Mouse (Mus musculus) cerebellum, adult 11 months (tissue): ENCODE measurements at regions not wholly inside any gene's neighbourhood (a gene's known extent, or its start where the extent isn't known, plus 50 kb on each side); places are given as distances from the start of the nearest gene placed in this dataset.

ENCODE experiments used
- DNase-seq: peaks from one replicate; pipeline ENCODE4 v3.0.0; 2022

GRCm38 (mm10) chr19:25729103-25729502 lies 56.9 kb downstream of the Dmrt2 start:
- DNase-seq = no peak

DNA sequence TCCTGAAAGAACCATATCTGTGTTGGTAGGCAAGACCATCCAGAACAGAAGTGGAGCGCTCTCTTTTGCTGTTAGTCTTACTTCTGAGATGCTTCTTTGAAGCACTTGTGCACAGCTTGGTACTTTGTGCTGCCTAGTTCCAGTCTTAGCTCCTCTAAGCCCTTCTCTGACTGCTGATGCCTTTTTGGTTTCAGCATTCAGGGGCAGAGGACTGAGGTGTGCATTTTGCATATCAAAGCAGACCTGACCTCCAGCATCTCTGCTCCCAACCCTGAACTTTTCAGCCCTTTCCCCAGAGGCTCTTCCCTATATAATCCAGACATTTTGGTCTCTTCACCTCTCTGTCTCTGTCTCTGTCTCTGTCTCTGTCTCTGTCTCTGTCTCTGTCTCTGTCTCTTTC lies 57.4 kb downstream of the Dmrt2 start:
- no peak for DNase-seq

- no peak for DNase-seq
Measured at GRCm38 (mm10) chr19:25778455-25778854, 106.2 kb downstream of the Dmrt2 start.

DNA sequence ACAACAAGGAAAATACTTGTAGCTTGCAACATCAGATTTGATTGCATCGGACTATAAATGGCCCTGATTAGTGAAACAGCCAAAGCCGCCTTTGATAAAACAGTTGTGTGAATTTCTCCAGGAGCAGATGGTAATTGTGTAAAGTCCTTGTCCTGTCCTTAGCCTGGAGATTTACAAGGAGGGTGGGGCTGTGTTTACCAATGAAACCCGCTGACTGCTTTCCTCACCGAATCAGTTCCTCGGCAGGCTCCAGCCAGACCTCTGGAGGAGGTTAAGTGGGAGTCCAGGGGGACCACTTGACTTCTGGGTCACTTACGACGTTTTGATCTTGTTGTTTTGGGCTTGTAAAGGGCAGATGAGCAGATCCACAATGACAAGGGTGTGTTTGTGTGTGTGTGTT lies 107.1 kb downstream of the Dmrt2 start:
- no peak for DNase-seq

- DNase-seq = no peak
Measured at GRCm38 (mm10) chr19:25781314-25781713, 109.1 kb downstream of the Dmrt2 start.

DNA sequence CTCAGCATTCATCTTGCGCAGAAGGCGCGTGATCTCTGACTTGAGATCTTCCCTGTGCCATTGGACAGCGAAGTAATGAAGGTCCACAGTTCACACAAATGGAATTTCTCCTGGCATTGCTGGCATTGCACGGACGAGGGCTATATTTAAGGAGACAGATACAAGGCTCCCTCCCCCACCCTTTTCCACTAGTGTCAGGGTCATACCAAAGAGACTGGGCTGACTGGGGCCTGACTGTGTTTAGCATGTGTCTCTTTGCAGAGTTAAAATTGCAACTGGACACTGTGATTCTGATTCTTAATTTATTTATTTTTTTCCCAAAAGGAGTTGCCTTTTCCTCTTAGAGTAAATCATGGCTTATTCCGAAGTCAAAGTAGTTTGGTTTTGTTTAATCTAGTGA lies 130.5 kb downstream of the Dmrt2 start:
- no peak for DNase-seq

- DNase-seq = no peak
Measured at GRCm38 (mm10) chr19:25805351-25805750, 133.1 kb downstream of the Dmrt2 start.

- no peak for DNase-seq
Measured at GRCm38 (mm10) chr19:25813651-25814050, 141.4 kb downstream of the Dmrt2 start.

GRCm38 (mm10) chr19:25845158-25845557 lies 172.9 kb downstream of the Dmrt2 start:
- DNase-seq = no peak

DNA sequence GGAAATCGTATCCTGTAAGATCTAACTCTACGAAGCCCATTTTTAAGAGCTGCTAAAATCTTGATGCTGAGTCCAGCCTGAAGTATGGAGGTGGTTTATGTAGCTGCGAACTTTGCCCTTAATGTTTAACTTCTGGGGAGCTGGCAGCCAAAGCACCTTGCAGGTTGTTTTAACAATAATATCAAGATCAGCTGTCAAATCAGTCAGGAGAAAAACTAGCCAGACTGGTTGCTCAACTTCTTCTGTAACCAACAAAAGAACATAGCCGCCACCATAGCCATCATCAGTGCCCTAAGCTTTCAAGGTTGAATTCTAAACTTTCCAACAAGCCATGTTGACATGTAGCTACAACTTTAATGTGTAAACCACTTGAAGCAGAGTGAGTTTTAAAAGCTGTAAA lies 184.1 kb downstream of the Dmrt2 start:
- no peak for DNase-seq

- no peak for DNase-seq
Measured at GRCm38 (mm10) chr19:25863312-25863711, 191.1 kb downstream of the Dmrt2 start.

- no peak for DNase-seq
Measured at GRCm38 (mm10) chr19:25906721-25907120, 234.5 kb downstream of the Dmrt2 start.

- no peak for DNase-seq
Measured at GRCm38 (mm10) chr19:25922052-25922451, 249.8 kb downstream of the Dmrt2 start.

- DNase-seq = no peak
Measured at GRCm38 (mm10) chr19:25922806-25923205, 250.6 kb downstream of the Dmrt2 start.

- no peak for DNase-seq
Measured at GRCm38 (mm10) chr19:25923727-25924384, 251.6 kb downstream of the Dmrt2 start.

- no peak for DNase-seq
Measured at GRCm38 (mm10) chr19:25924385-25924769, 252.2 kb downstream of the Dmrt2 start.

DNA sequence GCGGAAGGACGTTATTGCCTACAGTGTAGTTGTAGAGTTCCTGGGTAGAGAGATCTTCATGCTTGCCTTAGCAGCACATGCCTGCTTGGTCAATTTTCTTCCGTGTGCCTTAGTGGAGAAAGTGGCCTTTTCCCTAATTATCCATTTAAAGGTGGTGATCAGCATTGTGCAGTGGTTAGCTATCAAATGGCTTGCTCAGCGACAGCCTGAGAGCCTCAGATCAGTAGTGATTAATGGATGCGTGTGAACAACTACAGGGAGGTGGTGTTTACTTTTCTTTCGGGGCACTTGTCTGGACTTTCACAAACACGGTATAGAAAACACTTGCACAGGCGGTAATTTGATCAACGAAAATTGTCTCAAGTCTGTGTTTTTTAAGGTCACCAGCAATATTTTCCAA lies 255.0 kb downstream of the Dmrt2 start:
- no peak for DNase-seq

DNA sequence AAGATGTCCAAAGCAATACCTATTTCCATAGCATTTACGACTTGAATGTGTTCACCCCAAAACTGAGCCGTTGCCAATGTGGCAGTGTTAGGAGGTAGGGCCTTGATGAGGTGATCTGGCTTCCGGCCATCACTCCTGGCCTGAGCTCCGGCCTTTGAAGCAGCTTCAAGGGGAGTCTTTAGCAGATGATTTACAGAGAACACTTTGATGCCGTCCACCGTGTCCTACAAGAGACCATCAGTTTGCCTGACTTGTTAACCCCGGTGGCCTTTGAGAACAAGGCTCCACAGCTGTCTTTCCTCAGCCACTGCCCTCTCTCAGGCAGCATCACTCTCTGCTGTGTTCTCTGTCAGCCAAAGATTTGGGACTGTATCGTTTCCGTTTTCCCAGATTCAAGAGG lies 265.1 kb downstream of the Dmrt2 start:
- no peak for DNase-seq

- no peak for DNase-seq
Measured at GRCm38 (mm10) chr19:25971210-25971609, 299.0 kb downstream of the Dmrt2 start.

GRCm38 (mm10) chr19:25975202-25975601 lies 303.0 kb downstream of the Dmrt2 start:
- peak; percentile 3 for DNase-seq

DNA sequence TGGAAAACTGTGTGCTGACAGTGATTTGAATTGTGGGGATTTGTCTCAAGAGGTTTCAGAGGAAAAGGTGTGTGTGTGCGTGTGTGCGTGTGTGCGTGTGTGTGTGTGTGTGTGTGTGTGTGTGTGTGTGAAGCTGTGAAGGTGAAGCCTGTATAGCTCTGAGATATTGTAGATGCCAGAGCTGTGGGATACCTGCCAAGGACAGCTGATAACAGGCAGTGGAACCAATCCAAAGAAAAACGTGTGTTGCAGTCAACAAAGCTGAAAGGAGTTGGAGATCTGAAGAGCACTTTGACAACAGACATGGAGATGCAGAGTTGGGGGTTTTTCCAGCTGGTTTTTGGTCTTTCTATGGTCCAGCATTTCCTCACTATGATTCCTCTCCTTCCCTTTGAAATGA lies 308.1 kb downstream of the Dmrt2 start:
- DNase-seq = no peak

- no peak for DNase-seq
Measured at GRCm38 (mm10) chr19:26014620-26015180, 342.5 kb downstream of the Dmrt2 start.

DNA sequence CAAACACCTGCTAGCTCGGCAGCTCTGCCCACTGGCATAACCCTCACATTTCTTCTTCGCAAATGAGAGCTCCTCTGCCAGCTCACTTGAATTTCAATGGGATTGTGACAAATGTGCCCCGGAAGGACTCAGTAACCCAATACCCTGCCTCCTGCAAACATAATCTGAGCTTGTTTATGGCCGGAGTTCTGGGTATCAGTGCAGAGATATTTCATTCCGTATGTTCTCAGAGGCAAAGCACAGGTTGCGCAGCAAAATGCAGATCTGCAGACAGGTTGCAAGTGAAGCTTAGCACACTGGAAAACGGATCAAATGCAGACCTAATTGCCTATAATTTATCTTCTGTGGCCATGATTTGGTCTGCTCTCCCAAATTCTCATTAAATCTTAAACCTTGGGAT lies 348.9 kb downstream of the Dmrt2 start:
- DNase-seq = no peak

- DNase-seq = no peak
Measured at GRCm38 (mm10) chr19:26026103-26026502, 353.9 kb downstream of the Dmrt2 start.

DNA sequence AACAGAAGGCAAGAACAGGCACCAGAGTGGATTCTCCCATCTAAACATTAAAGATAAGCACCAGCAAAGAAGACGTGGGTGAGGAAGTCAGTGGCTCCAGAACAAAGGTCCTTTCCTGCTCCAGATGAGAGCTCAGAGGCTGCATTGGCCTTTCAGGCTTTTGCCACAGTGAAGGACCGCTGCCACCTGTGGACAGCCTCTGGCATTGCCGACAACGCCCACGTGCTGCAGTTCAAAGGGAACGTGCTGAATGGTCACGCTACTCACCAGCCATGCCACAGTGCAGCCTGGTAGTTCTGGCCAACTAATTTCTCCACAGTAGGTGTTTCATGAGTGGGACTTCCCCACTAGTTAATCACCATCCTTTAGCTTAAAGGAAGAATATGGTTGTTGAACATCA lies 365.1 kb downstream of the Dmrt2 start:
- DNase-seq = no peak
